Mouse (Mus musculus) hindbrain, embryonic 13.5 days (tissue): ENCODE measurements around the gene Gm20388. TPM values are rescaled to one million over a fixed set of nuclear protein-coding genes. Genes with fewer than 3 reads are reported as not detected.
A peak's percentile ranks its signal among the peaks of the same experiment; 100 is the strongest.
"Not testable (repeated sequence)": the region's sequence is repeated elsewhere in the genome, so short reads cannot be mapped to it uniquely, and the experiment has no call there.

ENCODE experiments used
- ATAC-seq: fragments of 200-750 bp; cut with Nextera tagmentation; 2 replicates; pipeline ENCODE4 v1.8.0; 2017; ENCODE audit warnings: moderate TSS enrichment; ENCODE audit not compliant: low FRiP score
- H3K27ac ChIP-seq: fragments of 300-500 bp; sonication (generic); 2 replicates; pipeline ENCODE4 v1.5.1; 2015; ENCODE audit warnings: inconsistent platforms, mild to moderate bottlenecking, moderate library complexity
- H3K27me3 ChIP-seq: fragments of 300-500 bp; sonication (generic); 2 replicates; pipeline ENCODE4 v1.6.1; 2015; ENCODE audit warnings: mild to moderate bottlenecking, inconsistent platforms
- H3K36me3 ChIP-seq: fragments of 300-500 bp; sonication (generic); 2 replicates; pipeline ENCODE4 v1.6.1; 2015; ENCODE audit warnings: mild to moderate bottlenecking, inconsistent platforms
- H3K4me1 ChIP-seq: fragments of 300-500 bp; sonication (generic); replicated peaks from 2 replicates; pipeline ENCODE4 v1.6.1; 2015; ENCODE audit warnings: inconsistent platforms
- H3K4me2 ChIP-seq: fragments of 300-500 bp; sonication (generic); 2 replicates; pipeline ENCODE4 v1.6.1; 2015; ENCODE audit warnings: inconsistent platforms, mild to moderate bottlenecking, moderate library complexity
- H3K4me3 ChIP-seq: fragments of 300-500 bp; sonication (generic); 2 replicates; pipeline ENCODE4 v1.5.1; 2015; ENCODE audit warnings: mild to moderate bottlenecking, inconsistent platforms
- H3K9ac ChIP-seq: fragments of 300-500 bp; sonication (generic); 2 replicates; pipeline ENCODE4 v1.6.1; 2015; ENCODE audit warnings: mild to moderate bottlenecking, inconsistent platforms
- H3K9me3 ChIP-seq: fragments of 300-500 bp; sonication (generic); 2 replicates; pipeline ENCODE4 v1.6.1; 2016; ENCODE audit warnings: inconsistent platforms
- WGBS: fragments of 180-500 bp; shearing (Covaris S2); methylation state at CpG from one replicate; pipeline ENCODE4 v1.1.7; 2015; 5-methylcytosine and 5-hydroxymethylcytosine counted together
- polyA plus RNA-seq: library from polyadenylated mRNA; unstranded; fragments of >200 nt; fragmentation: Nextera tagmentation; extraction: Ambion mirVana; gene quantifications from 2 replicates; pipeline ENCODE4 v1.2.1, GENCODE M21; 2015

The Gm20388 gene
- polyA plus RNA-seq, 1 experiment from 2014 or later, result 1.9 TPM

- Histone ChIP-seq H3K9me3 (no peaks in the 10 kb centered on the region), H3K27me3 (0 out of 2 replicates have a peak, but pooled peaks cover 4% of the 10 kb centered on the region), H3K27ac (no peak overlapping the region), H3K4me1 (peaks cover 45% of the 10 kb centered on the region), H3K9ac (peak overlapping the region; percentile 39), H3K36me3 (peaks cover 19% of the 10 kb centered on the region), H3K4me2 (no peak overlapping the region), H3K4me3 (no peak overlapping the region)
- no peak for ATAC-seq
- WGBS, result 93% methylated on average over 13 of the region's 13 CpGs
These were observed 3497.0 kb downstream of the Gm20388 start for GRCm38 (mm10) chr8:123407612-123408011.

- no peak for ATAC-seq
- H3K4me1 ChIP-seq, result peaks cover 54% of the 10 kb centered on the region
- 73% methylated on average over 9 of the region's 9 CpGs for WGBS
- 0 out of 2 replicates have a peak, but pooled peaks cover 4% of the 10 kb centered on the region for H3K27me3 ChIP-seq
- H3K4me3 ChIP-seq, result peak overlapping the region; percentile 88
- H3K27ac ChIP-seq, result peak overlapping the region; percentile 99
- peak overlapping the region; percentile 94 for H3K4me2 ChIP-seq
- peak overlapping the region; percentile 100 for H3K9ac ChIP-seq
- H3K9me3 ChIP-seq, result no peaks in the 10 kb centered on the region
- peaks cover 6% of the 10 kb centered on the region for H3K36me3 ChIP-seq
These were observed 3498.2 kb downstream of the Gm20388 start for GRCm38 (mm10) chr8:123408586-123409544.

GRCm38 (mm10) chr8:123410049-123410587 is 3499.5 kb downstream of the Gm20388 start:
- WGBS, result 21% methylated on average over 8 of the region's 8 CpGs

GRCm38 (mm10) chr8:123410788-123411187 is 3500.1 kb downstream of the Gm20388 start:
- H3K27ac ChIP-seq, result peak overlapping the region; percentile 99
- H3K9me3 ChIP-seq, result no peaks in the 10 kb centered on the region
- H3K9ac ChIP-seq, result peak overlapping the region; percentile 100
- WGBS, result 3% methylated on average over 11 of the region's 11 CpGs
- no peaks in the 10 kb centered on the region for H3K36me3 ChIP-seq
- H3K4me1 ChIP-seq, result peaks cover 60% of the 10 kb centered on the region
- peak; percentile 29 for ATAC-seq
- peak overlapping the region; percentile 88 for H3K4me3 ChIP-seq
- 0 out of 2 replicates have a peak, but pooled peaks cover 4% of the 10 kb centered on the region for H3K27me3 ChIP-seq
- H3K4me2 ChIP-seq, result peak overlapping the region; percentile 94

More at GRCm38 (mm10) chr8:123410049-123410587, 3499.5 kb downstream of the Gm20388 start:
- Histone ChIP-seq H3K9me3 (no peaks in the 10 kb centered on the region), H3K4me2 (peak overlapping the region; percentile 94), H3K9ac (peak overlapping the region; percentile 100), H3K4me1 (peaks cover 55% of the 10 kb centered on the region), H3K36me3 (no peaks in the 10 kb centered on the region), H3K27me3 (0 out of 2 replicates have a peak, but pooled peaks cover 4% of the 10 kb centered on the region), H3K27ac (peak overlapping the region; percentile 99), H3K4me3 (peak overlapping the region; percentile 88)
- no peak for ATAC-seq

- peak within 1 kb of the TSS; percentile 94 for H3K4me2 ChIP-seq
- H3K27me3 ChIP-seq, result 0 out of 2 replicates have a peak, but pooled peaks cover 4% of the 10 kb centered on the region
- peak within 1 kb of the TSS; percentile 99 for H3K27ac ChIP-seq
- H3K9ac ChIP-seq, result peak within 1 kb of the TSS; percentile 100
- H3K9me3 ChIP-seq, result no peaks in the 10 kb centered on the region
- no peaks in the 10 kb centered on the region for H3K36me3 ChIP-seq
- peak within 1 kb of the TSS; percentile 88 for H3K4me3 ChIP-seq
- H3K4me1 ChIP-seq, result peaks cover 63% of the 10 kb centered on the region
- under 1% methylated on average over 26 of the region's 29 CpGs for WGBS
- peak; percentile 93 for ATAC-seq
These were observed 3500.6 kb downstream of the Gm20388 start, which contains the start of gene Tubb3 for GRCm38 (mm10) chr8:123411246-123411645. Gene Tubb3, plus strand, starts transcription at chr8:123411424.

GRCm38 (mm10) chr8:123411781-123412327 is 3501.2 kb downstream of the Gm20388 start:
- H3K27ac ChIP-seq, result peak overlapping the region; percentile 99
- peak overlapping the region; percentile 88 for H3K4me3 ChIP-seq
- H3K4me1 ChIP-seq, result peaks cover 63% of the 10 kb centered on the region
- WGBS, result 3% methylated on average over 16 of the region's 16 CpGs
- H3K36me3 ChIP-seq, result no peaks in the 10 kb centered on the region
- 0 out of 2 replicates have a peak, but pooled peaks cover 4% of the 10 kb centered on the region for H3K27me3 ChIP-seq
- H3K9ac ChIP-seq, result peak overlapping the region; percentile 100
- H3K4me2 ChIP-seq, result peak overlapping the region; percentile 94
- H3K9me3 ChIP-seq, result no peaks in the 10 kb centered on the region
- ATAC-seq, result peak; percentile 59

- H3K27ac ChIP-seq, result peak overlapping the region; percentile 99
- H3K9me3 ChIP-seq, result no peaks in the 10 kb centered on the region
- peak overlapping the region; percentile 88 for H3K4me3 ChIP-seq
- H3K9ac ChIP-seq, result peak overlapping the region; percentile 100
- peak overlapping the region; percentile 94 for H3K4me2 ChIP-seq
- ATAC-seq, result 0 out of 2 replicates have a peak, but pooled peaks have one; percentile 11
- H3K4me1 ChIP-seq, result peaks cover 64% of the 10 kb centered on the region
- WGBS, result 1% methylated on average over 12 of the region's 12 CpGs
- H3K27me3 ChIP-seq, result 0 out of 2 replicates have a peak, but pooled peaks cover 3% of the 10 kb centered on the region
- H3K36me3 ChIP-seq, result peaks cover under 1% of the 10 kb centered on the region; the same call in 1 of the 2 replicates
These were observed 3502.0 kb downstream of the Gm20388 start for GRCm38 (mm10) chr8:123412560-123413170.

- Histone ChIP-seq H3K4me3 (peak overlapping the region; percentile 88), H3K36me3 (peaks cover 16% of the 10 kb centered on the region), H3K27me3 (no peaks in the 10 kb centered on the region), H3K9ac (peak overlapping the region; percentile 100), H3K4me2 (peak overlapping the region; percentile 94), H3K9me3 (no peaks in the 10 kb centered on the region), H3K4me1 (peaks cover 61% of the 10 kb centered on the region), H3K27ac (peak overlapping the region; percentile 99)
- 6% methylated on average over 9 of the region's 9 CpGs for WGBS
- ATAC-seq, result no peak
These were observed 3503.6 kb downstream of the Gm20388 start for GRCm38 (mm10) chr8:123414255-123414654.

- H3K9ac ChIP-seq, H3K27me3 ChIP-seq, ATAC-seq, H3K9me3 ChIP-seq, H3K27ac ChIP-seq: not testable (repeated sequence)
- Histone ChIP-seq H3K4me3 (peak overlapping the region; percentile 88), H3K4me2 (peak overlapping the region; percentile 94), H3K36me3 (peaks cover 25% of the 10 kb centered on the region), H3K4me1 (peaks cover 52% of the 10 kb centered on the region)
- WGBS, result 81% methylated on average over 5 of the region's 5 CpGs
These were observed 3504.5 kb downstream of the Gm20388 start for GRCm38 (mm10) chr8:123414997-123415696.

- no peak overlapping the region for H3K27ac ChIP-seq
- no peak for ATAC-seq
- H3K36me3 ChIP-seq, result peaks cover 36% of the 10 kb centered on the region
- H3K27me3 ChIP-seq, result no peaks in the 10 kb centered on the region
- H3K9me3 ChIP-seq, result no peaks in the 10 kb centered on the region
- peak overlapping the region; percentile 94 for H3K4me2 ChIP-seq
- H3K9ac ChIP-seq, result 0 out of 2 replicates have a peak overlapping the region, but pooled peaks have one; percentile 13
- H3K4me1 ChIP-seq, result peaks cover 52% of the 10 kb centered on the region
- peak overlapping the region; percentile 88 for H3K4me3 ChIP-seq
- 79% methylated on average over 7 of the region's 8 CpGs for WGBS
These were observed 3505.6 kb downstream of the Gm20388 start for GRCm38 (mm10) chr8:123415967-123416943.
